Mouse (Mus musculus) hindbrain, embryonic 13.5 days (tissue): Measurements from ENCODE around the gene Cirbp. TPM values are rescaled to one million over a fixed set of nuclear protein-coding genes. Genes with fewer than 3 reads are reported as not detected.
A peak's percentile ranks its signal among the peaks of the same experiment; 100 is the strongest.

Source experiments
- ATAC-seq: fragments of 200-750 bp; cut with Nextera tagmentation; 2 replicates; pipeline ENCODE4 v1.8.0; 2017; ENCODE audit warnings: moderate TSS enrichment; ENCODE audit not compliant: low FRiP score
- H3K27ac ChIP-seq: fragments of 300-500 bp; sonication (generic); 2 replicates; pipeline ENCODE4 v1.5.1; 2015; ENCODE audit warnings: inconsistent platforms, mild to moderate bottlenecking, moderate library complexity
- H3K27me3 ChIP-seq: fragments of 300-500 bp; sonication (generic); 2 replicates; pipeline ENCODE4 v1.6.1; 2015; ENCODE audit warnings: mild to moderate bottlenecking, inconsistent platforms
- H3K36me3 ChIP-seq: fragments of 300-500 bp; sonication (generic); 2 replicates; pipeline ENCODE4 v1.6.1; 2015; ENCODE audit warnings: mild to moderate bottlenecking, inconsistent platforms
- H3K4me1 ChIP-seq: fragments of 300-500 bp; sonication (generic); replicated peaks from 2 replicates; pipeline ENCODE4 v1.6.1; 2015; ENCODE audit warnings: inconsistent platforms
- H3K4me2 ChIP-seq: fragments of 300-500 bp; sonication (generic); 2 replicates; pipeline ENCODE4 v1.6.1; 2015; ENCODE audit warnings: inconsistent platforms, mild to moderate bottlenecking, moderate library complexity
- H3K4me3 ChIP-seq: fragments of 300-500 bp; sonication (generic); 2 replicates; pipeline ENCODE4 v1.5.1; 2015; ENCODE audit warnings: mild to moderate bottlenecking, inconsistent platforms
- H3K9ac ChIP-seq: fragments of 300-500 bp; sonication (generic); 2 replicates; pipeline ENCODE4 v1.6.1; 2015; ENCODE audit warnings: mild to moderate bottlenecking, inconsistent platforms
- H3K9me3 ChIP-seq: fragments of 300-500 bp; sonication (generic); 2 replicates; pipeline ENCODE4 v1.6.1; 2016; ENCODE audit warnings: inconsistent platforms
- whole genome bisulfite sequencing: fragments of 180-500 bp; shearing (Covaris S2); methylation state at CpG from one replicate; pipeline ENCODE4 v1.1.7; 2015; 5-methylcytosine and 5-hydroxymethylcytosine counted together
- polyA plus RNA-seq: library from polyadenylated mRNA; unstranded; fragments of >200 nt; fragmentation: Nextera tagmentation; extraction: Ambion mirVana; gene quantifications from 2 replicates; pipeline ENCODE4 v1.2.1, GENCODE M21; 2015

Gene Cirbp
- polyA plus RNA-seq, 1 experiment from 2014 or later: 364 TPM

- no peaks in the 10 kb centered on the region for H3K27me3 ChIP-seq
- peaks cover 61% of the 10 kb centered on the region for H3K4me1 ChIP-seq
- 74% methylated on average over 5 of the region's 5 CpGs for WGBS
- H3K4me2 ChIP-seq: peak overlapping the region; percentile 68
- peak overlapping the region; percentile 97 for H3K4me3 ChIP-seq
- no peaks in the 10 kb centered on the region for H3K9me3 ChIP-seq
- no peak for ATAC-seq
- peak overlapping the region; percentile 99 for H3K9ac ChIP-seq
- H3K36me3 ChIP-seq: peaks cover 44% of the 10 kb centered on the region
- H3K27ac ChIP-seq: peak overlapping the region; percentile 100
Observed at GRCm38 (mm10) chr10:80147146-80147718, 18.6 kb upstream of the Cirbp start.

GRCm38 (mm10) chr10:80147719-80148601 lies 17.8 kb upstream of the Cirbp start, which contains the start of gene Midn:
Midn (plus strand) TSS chr10:80148272.
- ATAC-seq: peak; percentile 29
- H3K9ac ChIP-seq: peak within 1 kb of the TSS; percentile 99
- H3K27me3 ChIP-seq: no peaks in the 10 kb centered on the region
- peaks cover 63% of the 10 kb centered on the region for H3K4me1 ChIP-seq
- H3K9me3 ChIP-seq: no peaks in the 10 kb centered on the region
- peak within 1 kb of the TSS; percentile 68 for H3K4me2 ChIP-seq
- H3K27ac ChIP-seq: peak within 1 kb of the TSS; percentile 100
- WGBS: 1% methylated on average over 37 of the region's 42 CpGs
- H3K4me3 ChIP-seq: peak within 1 kb of the TSS; percentile 97
- H3K36me3 ChIP-seq: peaks cover 51% of the 10 kb centered on the region

- peak overlapping the region; percentile 97 for H3K4me3 ChIP-seq
- H3K36me3 ChIP-seq: peaks cover 56% of the 10 kb centered on the region
- H3K9me3 ChIP-seq: no peaks in the 10 kb centered on the region
- ATAC-seq: peak; percentile 43
- no peaks in the 10 kb centered on the region for H3K27me3 ChIP-seq
- H3K4me1 ChIP-seq: peaks cover 63% of the 10 kb centered on the region
- WGBS: 1% methylated on average over 52 of the region's 57 CpGs
- H3K4me2 ChIP-seq: peak overlapping the region; percentile 68
- H3K9ac ChIP-seq: peak overlapping the region; percentile 99
- H3K27ac ChIP-seq: peak overlapping the region; percentile 100
Observed at GRCm38 (mm10) chr10:80148610-80149290, 17.0 kb upstream of the Cirbp start.

GRCm38 (mm10) chr10:80149291-80150225 lies 16.2 kb upstream of the Cirbp start:
- H3K9me3 ChIP-seq: no peaks in the 10 kb centered on the region
- peak overlapping the region; percentile 100 for H3K9ac ChIP-seq
- peaks cover 56% of the 10 kb centered on the region for H3K36me3 ChIP-seq
- H3K4me2 ChIP-seq: peak overlapping the region; percentile 98
- peak; percentile 80 for ATAC-seq
- WGBS: under 1% methylated on average over 88 of the region's 88 CpGs
- peak overlapping the region; percentile 100 for H3K27ac ChIP-seq
- peak overlapping the region; percentile 97 for H3K4me3 ChIP-seq
- H3K27me3 ChIP-seq: no peaks in the 10 kb centered on the region
- H3K4me1 ChIP-seq: peaks cover 67% of the 10 kb centered on the region

- H3K4me2 ChIP-seq: peak overlapping the region; percentile 98
- peak overlapping the region; percentile 100 for H3K9ac ChIP-seq
- H3K9me3 ChIP-seq: no peaks in the 10 kb centered on the region
- no peak for ATAC-seq
- peak overlapping the region; percentile 100 for H3K27ac ChIP-seq
- H3K4me1 ChIP-seq: peaks cover 68% of the 10 kb centered on the region
- peaks cover 57% of the 10 kb centered on the region for H3K36me3 ChIP-seq
- under 1% methylated on average over 58 of the region's 71 CpGs for WGBS
- no peaks in the 10 kb centered on the region for H3K27me3 ChIP-seq
- peak overlapping the region; percentile 97 for H3K4me3 ChIP-seq
Observed at GRCm38 (mm10) chr10:80150226-80151210, 15.3 kb upstream of the Cirbp start.

- peaks cover 57% of the 10 kb centered on the region for H3K36me3 ChIP-seq
- under 1% methylated on average over 26 of the region's 26 CpGs for WGBS
- no peak for ATAC-seq
- H3K4me1 ChIP-seq: peaks cover 68% of the 10 kb centered on the region
- H3K27me3 ChIP-seq: no peaks in the 10 kb centered on the region
- H3K4me3 ChIP-seq: peak overlapping the region; percentile 97
- H3K9ac ChIP-seq: peak overlapping the region; percentile 100
- peak overlapping the region; percentile 100 for H3K27ac ChIP-seq
- no peaks in the 10 kb centered on the region for H3K9me3 ChIP-seq
- H3K4me2 ChIP-seq: peak overlapping the region; percentile 98
Observed at GRCm38 (mm10) chr10:80151211-80152034, 14.4 kb upstream of the Cirbp start.

GRCm38 (mm10) chr10:80152071-80152872 lies 13.5 kb upstream of the Cirbp start:
- Histone ChIP-seq H3K27me3 (no peaks in the 10 kb centered on the region), H3K36me3 (peaks cover 62% of the 10 kb centered on the region), H3K4me3 (peak overlapping the region; percentile 97), H3K4me2 (peak overlapping the region; percentile 98), H3K27ac (peak overlapping the region; percentile 100), H3K4me1 (peaks cover 68% of the 10 kb centered on the region), H3K9ac (peak overlapping the region; percentile 100), H3K9me3 (no peaks in the 10 kb centered on the region)
- WGBS: 5% methylated on average over 15 of the region's 15 CpGs
- no peak for ATAC-seq

GRCm38 (mm10) chr10:80152873-80153260 lies 12.9 kb upstream of the Cirbp start:
- H3K9me3 ChIP-seq: no peaks in the 10 kb centered on the region
- peaks cover 66% of the 10 kb centered on the region for H3K4me1 ChIP-seq
- H3K27ac ChIP-seq: peak overlapping the region; percentile 100
- ATAC-seq: no peak
- peak overlapping the region; percentile 97 for H3K4me3 ChIP-seq
- H3K9ac ChIP-seq: peak overlapping the region; percentile 100
- WGBS: 34% methylated on average over 3 of the region's 3 CpGs
- peaks cover 66% of the 10 kb centered on the region for H3K36me3 ChIP-seq
- H3K27me3 ChIP-seq: no peaks in the 10 kb centered on the region
- peak overlapping the region; percentile 98 for H3K4me2 ChIP-seq

- H3K36me3 ChIP-seq: peaks cover 66% of the 10 kb centered on the region
- no peaks in the 10 kb centered on the region for H3K27me3 ChIP-seq
- H3K9me3 ChIP-seq: no peaks in the 10 kb centered on the region
- H3K4me2 ChIP-seq: peak overlapping the region; percentile 98
- H3K4me1 ChIP-seq: peaks cover 71% of the 10 kb centered on the region
- WGBS: 83% methylated on average over 19 of the region's 19 CpGs
- H3K27ac ChIP-seq: peak overlapping the region; percentile 100
- H3K4me3 ChIP-seq: peak overlapping the region; percentile 97
- ATAC-seq: no peak
- peak overlapping the region; percentile 100 for H3K9ac ChIP-seq
Observed at GRCm38 (mm10) chr10:80153713-80154112, 12.1 kb upstream of the Cirbp start.
